Mouse (Mus musculus): ENCODE results near the gene Noxa1. TPM values are rescaled to one million over a fixed set of nuclear protein-coding genes. Genes with fewer than 3 reads are reported as not detected.

Gene Noxa1
- not detected for total RNA-seq (2021)
- long read RNA-seq, experiment 1: 0 reads
- long read RNA-seq, experiment 2: 0 reads

DNA sequence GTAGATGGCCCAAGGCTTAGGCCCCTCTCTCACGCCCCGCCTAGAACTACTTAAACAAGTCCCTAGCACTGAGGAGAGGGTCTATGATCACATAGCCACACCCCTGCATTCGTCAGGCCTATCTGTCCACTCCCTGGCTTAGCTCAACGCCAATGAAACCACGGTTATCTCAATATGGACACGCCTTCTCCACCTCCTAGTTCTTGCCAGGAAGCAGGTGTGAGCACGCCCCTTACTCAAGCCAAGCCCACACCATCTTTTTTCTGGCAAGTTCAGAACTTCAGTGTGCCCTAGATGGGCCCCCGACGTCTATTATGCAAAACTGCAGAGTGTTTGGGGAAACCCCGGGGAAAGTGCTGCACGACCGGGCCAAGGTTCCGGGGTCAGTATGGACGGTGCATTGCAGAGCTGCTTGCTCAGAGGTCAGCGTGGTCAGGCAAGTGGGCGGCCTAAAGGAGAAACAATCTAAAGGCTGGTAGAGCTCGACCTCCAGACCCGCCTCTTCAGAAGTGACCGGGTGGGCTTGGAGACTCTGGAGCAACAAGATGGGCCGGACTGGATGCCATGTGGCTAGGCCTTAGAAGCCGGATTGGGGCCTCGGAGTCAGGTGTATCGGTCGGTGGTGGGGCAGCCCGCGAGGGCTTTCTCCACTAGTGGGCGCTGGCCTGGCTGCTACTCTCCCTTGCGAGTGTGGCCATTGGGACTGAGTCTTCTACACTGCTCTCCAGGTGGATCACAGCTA, at the start of gene Noxa1:
TSS of gene Noxa1 (minus strand) at position 41 of the 742 bp plus-strand sequence.
- DNase-seq: no peak

DNA sequence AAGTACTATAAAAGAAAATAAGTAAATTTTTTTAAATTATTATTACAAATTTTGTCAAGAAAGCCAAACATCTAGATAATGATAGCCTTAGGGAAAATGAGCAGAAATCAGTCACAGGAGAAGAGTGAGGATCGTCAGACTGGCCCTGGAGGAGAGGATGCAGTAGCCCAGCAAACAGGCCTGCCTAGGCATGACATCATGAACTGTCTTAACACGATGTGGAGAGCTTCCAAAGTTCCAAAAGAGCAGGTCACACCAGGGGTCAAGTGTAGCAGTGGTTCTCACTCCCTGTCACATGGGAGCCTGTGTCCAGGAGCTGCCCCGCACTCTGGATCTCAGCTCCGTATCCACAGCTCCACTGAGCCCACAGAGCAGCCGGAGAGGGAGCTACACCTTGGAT, 47.0 kb upstream of the Noxa1 start:
- DNase-seq: no peak

DNA sequence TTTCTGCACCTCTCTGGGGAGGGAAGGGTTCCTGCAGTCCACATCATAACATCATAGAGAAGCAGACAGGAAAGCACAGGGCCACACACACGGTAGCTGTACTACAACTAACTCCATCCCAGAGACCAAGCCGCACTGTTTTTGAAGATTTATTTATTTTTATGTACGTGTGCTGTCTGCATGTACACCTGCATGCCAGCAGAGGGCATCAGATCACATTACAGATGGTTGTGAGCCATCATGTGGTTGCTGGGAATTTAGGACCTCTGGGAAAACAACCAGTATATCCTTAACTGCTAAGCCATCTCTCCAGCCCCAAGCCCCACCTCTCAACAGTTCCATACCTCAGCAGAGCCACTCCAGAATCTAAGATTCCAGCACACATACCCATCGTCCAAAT, 46.2 kb upstream of the Noxa1 start:
- DNase-seq: no peak

DNA sequence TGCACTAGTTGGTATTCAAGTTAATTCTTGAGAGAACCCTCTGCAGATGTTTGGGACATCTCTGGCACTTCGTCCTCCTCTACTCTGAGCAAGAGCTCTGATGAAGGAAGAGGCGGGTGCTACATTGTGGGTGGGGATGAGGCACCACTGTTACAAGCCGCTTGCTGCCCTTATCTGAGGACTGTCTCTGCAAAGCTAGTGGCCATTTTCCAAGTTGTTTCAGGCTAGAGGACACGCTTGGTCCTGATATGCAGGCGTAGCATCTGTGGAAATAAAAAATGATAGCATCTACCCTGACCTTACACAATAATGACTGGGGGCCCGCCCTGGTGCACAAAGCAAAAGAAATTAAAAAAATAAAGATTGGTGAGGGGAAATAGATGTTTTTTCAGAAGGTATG, 42.9 kb upstream of the Noxa1 start:
- no peak for DNase-seq

DNA sequence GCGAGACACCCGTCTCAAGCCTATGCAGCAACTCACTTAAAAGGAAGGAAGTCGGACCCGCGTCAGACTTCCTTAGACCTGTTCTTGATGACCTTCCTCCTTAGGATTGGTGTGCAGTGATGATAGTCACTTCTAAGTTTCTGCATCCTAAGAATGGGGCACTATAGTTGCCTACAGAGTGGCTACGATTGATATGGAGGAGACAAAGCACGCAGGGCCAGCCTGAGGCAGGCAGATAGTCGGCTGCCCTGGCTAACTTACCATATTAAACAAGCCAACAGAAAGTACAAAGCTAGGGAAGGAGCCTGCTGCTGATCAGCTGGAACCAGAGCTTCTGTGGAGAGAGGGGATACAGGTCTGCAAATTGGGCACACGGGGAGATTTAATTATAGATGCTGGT, 36.7 kb upstream of the Noxa1 start:
- no peak for DNase-seq

DNA sequence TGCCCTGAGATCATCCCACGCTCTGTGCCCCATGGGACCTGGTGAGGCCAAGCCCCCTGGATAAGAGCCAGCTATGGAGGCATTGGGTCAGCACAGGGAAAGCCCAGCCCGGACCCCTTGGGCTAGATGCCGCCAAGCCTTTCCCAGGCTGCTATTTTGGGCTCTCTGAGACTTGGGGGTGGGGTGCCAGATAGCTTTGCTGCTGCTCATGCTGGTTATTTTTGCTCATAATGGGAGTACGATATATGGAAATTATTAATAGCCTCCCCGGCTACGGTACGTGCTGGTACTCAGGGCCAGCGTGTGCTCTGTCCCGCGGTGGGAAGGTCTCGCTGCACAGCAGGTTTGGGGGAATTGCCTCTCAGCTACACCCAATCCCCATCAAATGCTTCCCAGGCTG, 33.1 kb upstream of the Noxa1 start:
- peak; percentile 59 to 70 for DNase-seq

DNA sequence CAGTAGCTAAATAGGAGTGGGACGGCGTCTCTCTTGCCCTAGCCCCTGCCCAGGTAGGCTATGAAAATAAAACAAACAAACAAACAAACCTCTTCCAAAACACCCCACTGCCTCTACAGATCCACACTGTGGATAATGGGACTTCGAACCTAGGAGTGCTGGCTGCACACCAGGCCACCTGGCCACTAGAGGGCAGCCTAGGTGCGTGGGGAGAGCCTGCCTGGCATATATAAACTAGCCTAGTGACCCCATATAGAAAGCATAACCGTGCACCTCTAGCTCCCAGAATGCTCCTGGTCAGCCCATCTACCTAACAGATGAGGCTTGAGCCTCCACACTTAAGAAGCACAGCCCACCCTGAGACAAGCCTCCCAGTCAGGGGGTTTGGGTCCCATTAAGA, 32.3 kb upstream of the Noxa1 start:
- peak; percentile 69 to 83 for DNase-seq

DNA sequence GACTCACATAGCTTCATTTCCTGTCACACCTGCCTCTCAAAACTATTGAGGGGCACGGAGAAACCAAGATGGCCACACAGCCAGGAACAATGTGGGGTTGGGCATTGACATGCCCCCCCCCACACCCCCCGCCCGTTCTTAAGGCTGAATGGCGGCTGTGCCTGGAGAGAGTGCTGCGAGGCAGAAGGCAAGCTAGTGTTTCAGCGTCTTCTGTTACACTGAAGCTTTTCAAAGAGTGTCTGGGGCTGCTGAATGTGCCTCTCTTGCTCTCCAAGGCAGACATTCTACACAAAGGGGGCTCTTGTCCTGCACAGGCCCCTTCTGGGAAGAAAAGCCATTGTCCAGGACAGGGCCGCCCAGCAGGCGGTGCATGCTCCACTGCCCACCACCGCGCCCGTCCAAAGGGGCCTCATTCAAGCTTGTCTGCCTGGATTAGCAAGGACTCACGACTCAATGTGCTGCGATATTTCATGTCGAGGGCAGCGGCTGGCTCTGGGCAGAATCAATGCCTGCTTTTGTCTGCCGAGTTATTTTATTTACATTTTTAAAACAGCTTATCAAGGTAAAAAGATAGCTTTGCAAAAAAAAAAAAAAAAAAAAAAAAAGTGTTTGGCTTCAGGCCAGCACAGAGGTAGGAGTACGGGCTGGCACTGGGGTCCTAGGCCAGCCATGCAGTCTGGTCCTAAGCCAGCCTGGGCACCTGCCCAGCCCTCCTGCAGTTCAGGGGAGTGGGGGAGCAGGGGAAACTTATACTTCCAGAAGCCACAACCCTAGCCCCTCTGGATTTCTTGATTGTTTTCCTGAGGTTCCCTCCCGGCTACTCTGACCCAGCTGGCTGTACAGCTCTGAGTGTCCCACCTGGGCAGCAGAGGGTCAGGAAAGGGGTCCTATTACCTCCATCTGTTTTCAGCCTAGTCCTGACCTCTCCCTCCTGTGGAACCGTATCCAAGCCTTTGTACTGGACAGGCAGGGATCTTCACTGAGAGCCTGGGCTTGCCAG, 31.4 kb upstream of the Noxa1 start:
- DNase-seq: no peak

DNA sequence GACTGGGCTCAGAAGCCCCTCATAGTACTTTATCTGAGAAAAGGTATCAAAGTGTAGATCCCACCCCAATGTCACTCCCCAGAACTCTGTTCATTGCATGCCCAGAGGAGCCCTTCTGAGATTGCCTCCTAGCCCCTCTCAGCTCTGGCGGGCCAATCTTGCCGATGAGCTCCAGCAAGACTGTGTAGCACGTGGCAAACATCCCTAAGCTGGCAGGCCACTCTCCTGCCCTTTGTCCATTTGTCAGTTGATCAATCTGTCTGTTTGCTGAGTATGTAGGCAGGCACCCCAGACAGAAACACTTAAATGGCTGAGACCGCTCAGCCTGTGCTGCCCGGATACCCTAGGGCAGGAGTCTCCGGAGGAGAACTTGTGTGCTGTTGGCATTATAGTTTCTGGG, 30.2 kb upstream of the Noxa1 start:
- no peak for DNase-seq

DNA sequence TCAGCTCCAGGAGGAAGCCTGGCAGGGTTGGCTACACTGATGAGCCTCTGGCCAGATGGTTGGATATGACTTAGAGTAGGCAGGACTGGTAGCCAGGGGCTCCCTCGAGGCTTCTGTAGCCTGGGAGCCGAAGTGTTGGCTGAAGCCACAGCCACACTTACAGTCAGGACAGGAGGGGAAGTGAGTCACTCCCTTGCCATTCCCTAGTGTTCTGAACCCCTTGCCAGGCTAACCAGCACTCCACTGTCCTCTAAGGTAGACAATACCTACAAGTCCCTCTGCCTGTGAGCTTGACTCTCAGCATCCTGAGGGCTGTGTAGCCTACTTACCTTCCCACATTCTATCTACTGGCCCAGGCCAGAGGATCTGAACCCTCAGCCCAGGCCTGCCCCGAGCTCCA, 29.5 kb upstream of the Noxa1 start:
- DNase-seq: no peak

DNA sequence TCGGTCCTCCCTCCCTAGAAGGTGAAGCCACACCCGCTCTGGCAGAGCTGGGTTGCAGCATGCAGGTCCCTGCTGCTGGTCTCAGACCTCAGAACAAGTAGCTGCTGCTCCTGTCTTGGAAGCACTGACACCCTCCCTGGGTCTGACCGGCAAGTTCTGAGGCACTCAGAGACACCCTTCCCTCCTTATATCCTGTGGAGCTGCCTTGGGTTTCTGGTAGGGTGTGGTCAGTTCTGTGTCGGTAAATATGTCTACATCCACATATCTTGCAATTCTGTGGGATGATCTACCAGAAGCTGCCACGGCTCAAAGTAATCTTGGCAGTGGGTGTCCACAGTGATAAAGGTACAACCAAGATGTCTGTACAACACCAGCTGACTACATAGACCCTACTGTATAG, 28.6 kb upstream of the Noxa1 start:
- no peak for DNase-seq

DNA sequence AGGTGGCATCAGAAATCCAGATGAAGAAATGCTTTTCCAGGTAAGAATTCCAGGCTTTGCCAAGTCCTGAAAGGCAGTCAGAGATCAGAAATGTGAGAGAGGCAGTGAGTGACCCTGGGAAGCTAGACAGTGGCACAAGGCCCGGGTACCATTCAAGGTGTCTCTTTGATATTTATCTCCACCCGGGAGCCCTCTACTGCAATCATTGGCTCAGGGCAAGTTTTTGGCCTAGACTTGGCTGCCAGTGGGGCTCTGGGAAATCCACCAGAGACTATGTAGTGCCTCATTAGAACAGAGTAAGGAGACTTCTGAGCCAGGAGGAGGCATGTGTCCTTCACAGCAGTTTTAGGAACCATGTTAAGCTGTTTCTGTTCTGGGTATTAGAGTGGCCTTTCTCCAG, 27.7 kb upstream of the Noxa1 start:
- no peak for DNase-seq

DNA sequence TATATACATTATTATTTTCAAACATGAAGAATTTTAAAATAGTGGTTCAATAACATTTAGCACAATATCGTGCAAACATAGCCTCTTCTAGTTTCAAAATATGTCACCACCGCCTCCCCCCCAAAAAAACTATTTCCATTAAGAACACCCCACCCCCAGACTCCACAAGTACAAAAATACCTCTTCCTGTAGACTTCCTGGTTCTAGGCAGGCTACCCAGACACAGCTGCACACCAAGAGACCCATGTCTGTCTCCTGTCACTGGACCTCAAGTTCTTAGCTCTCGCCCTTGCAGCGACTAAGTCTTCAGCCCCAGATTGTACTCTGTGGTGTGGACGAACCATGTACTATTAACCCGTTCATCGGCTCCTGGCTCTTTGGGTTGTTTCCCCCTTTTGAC, 26.0 kb upstream of the Noxa1 start:
- DNase-seq: no peak

DNA sequence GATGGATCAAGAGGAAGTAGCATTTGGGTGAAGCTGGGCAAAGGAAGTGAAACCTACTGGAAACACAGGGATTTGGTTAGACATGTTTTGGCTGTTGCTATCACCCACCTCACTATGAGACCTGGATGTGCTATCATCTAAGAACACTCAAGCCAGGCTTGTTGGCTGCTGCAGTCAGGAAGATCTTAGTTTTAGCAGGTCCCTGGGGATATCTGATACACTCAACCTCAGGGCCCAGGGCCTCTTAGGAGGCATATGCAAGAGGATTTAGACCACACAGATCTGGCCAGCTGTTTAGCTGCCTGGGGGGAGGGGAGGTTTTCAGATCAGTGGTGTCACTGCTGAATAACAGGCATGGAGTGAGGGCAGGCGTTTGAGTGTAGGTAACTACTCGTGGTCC, 20.5 kb upstream of the Noxa1 start:
- DNase-seq: no peak

DNA sequence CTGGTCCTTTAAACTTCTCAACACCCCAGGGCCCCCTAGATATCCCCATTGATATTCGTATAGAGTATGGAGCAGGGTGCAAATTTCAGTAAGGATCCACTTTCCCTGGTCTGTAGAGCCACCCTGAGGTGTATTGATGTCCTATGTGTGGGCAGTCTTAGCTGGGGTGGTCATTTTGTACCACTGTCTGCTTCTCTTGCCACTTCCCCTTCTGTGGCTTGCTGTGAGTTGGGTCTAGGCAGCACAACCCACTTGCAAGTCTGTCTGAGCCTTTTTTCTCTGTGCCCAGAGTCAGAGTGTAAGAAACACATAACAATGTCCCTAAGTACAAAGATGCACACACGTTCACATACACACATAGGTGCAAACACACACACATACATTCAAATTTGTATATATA, 19.4 kb upstream of the Noxa1 start:
- no peak for DNase-seq

DNA sequence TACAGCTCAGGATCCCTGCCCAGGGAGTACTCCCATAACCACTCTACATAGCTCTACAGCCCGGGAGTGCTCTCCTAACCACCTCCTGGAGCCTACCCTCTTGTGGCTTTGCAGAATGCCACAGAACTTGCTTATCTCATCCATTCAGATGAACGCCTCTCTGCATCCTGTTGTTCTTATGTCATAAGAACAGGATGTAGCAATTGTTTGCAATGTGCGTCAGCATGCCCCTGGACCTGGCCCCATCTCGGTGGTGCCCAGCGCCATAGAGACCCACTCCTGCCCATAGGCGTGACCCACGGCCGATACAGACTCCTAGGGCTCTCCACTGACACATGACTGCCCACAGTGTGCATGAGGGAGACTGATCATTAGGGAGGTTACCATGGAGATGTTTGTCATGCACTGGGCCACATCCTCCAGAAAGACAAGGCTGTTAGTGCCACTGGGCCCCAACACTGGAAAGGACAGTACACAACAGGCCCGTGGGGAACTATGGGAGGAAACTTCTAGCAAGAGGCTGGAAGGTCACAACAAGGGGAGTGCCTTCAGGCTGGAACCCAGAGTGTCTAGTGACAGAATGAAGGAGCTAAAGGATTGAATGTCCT, 16.3 kb upstream of the Noxa1 start:
- peak; percentile 28 to 45 for DNase-seq

DNA sequence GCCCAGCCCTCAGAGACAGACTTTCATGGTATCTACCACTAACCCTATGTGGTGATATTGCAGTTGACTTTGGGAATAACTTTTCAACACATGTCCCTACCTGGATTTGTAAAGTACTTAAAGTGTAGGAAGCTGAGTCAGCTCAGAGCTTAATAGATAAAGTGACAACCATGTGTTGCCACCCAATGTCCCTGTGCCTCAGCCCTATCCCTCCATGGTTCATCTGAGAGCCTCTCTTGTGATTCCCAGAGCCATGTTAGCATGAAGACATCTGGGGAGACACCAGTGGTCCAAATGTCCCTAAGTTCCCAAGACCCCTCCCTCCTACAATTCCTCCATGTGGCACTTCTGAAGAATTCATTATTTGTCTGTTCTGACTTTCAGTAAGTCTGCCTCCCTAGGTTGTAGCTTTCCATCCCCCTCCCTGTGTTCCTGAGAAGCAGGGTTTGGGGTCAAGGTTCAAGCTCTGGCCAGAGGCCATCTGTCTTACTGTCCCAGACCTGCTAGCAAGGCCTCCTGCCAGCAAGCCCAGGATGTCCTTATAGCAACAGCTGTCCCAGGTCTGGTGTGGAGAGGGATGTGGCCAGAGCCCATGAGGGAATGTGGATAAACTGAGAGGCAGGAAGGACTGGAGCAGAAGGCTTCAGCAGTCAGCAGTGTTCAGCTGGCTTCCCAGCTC, 15.7 kb upstream of the Noxa1 start:
- peak in 1 of 2 experiments; percentile 26 for DNase-seq

DNA sequence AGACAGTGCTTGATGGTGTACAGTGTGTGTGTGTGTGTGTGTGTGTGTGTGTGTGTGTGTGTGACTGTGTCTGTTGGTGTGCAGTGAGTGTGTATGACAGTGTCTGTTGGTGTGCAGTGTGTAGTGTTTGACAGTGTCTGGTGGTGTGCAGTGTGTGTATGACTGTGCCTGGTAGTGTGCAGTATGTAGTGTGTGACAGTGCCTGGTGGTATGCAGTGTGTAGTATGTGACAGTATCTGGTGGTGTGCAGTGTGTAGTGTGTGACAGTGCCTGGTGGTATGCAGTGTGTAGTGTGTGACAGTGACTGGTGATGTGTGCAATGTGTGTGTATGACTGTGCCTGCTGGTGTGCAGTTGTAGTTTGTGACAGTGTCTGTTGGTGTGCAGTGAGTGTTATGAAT, 14.5 kb upstream of the Noxa1 start:
- DNase-seq: no peak

DNA sequence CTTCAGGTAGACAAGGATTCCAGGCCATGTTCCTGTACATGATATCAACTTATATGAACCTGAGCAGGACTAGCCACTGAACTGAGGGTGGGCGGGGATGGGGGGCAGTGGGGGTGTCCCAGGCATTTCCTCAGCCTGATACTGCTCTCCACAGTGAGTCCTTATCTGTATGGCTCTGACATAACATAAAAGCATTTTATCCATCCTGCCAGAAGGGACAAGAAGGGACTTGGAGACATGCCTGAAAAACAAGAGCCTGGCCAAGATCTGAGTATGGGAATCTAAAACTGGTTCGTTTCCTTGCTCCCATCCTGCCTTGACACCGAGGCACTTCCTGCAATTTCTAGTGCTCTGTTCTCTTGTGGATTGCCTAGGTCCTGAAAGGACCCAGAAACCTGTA, 11.1 kb upstream of the Noxa1 start:
- DNase-seq: peak in 1 of 2 experiments; percentile 41

DNA sequence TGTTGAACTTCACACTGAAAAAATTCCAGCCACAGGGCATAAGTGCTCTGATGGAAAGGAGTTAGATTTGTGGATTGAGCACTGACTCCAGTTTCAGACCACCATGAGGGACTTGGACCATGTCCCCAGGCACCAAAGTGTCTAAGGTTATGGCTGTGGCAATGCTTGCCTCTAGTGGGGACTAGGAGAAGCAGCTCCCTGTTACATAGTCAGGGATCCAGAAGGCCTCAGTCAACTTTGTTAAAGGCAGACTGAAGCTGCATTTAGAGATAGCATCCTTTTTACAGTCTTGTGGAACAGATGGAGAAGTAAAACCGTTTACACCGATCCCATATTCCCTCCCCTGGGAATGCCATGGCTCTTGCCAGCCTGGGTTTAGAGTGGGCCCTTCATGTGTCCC, 9.2 kb upstream of the Noxa1 start:
- no peak for DNase-seq

DNA sequence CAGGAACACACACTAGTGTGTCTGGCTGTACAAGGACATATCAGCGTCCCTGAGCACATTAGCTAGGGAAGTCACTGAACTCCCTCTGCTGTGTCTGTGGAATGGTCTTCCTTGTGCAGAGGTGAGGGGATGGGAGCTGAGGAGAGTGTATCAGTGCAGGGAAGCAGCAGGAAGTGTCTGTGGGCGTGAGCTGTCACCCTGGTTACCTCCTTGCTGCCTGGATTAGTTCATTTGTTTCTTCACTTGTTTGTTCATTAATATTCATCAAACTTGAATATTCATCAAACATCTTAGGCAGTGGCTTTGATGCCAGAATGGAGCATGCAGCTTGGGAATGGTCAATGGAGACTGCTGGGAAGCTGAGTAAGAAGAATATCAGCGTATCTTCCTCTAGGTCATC, 4.8 kb upstream of the Noxa1 start:
- no peak for DNase-seq

DNA sequence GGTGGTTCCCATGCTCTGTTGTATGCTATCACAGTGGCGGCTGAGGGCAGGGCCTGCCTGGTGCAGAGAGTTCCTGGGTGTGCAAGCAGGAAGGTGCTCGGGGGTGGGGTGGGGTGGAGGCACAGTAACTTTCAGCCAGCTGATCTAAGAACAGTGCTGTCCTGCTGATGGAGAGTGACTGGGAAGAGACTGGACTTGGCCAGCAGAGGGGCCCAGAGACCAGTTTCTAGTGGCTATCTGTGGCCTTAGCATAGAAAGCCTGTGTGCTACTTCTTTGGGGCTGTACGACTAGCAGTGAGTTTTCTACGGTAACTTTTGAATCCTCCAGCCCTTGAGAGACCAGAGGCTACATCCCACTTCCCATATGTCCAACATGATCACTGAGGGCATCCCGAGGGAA, 4.0 kb upstream of the Noxa1 start:
- DNase-seq: peak; percentile 38 to 45

Measured in heart, adult 18-20 months (tissue).